Mouse (Mus musculus): Measurements from ENCODE around the gene Hps5.

DNA sequence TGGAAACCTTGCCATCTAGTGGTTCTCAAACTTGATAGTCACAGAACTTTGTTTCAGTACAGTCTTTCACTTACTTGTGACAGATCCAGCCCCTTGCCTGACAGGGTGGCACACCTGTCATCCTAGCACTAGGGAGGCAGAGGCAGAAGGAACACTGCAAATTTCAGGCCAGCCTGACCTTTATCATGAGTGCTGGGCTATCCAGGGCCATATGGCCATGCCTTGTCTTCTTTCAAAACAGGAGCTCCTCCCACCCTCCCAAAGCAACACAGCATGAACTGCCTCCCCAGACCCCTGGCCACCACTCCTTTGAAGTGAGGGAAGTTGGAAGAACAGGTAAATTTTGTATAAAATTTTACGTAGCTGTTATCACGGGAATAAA, 31.9 kb upstream of the Hps5 start:
- no peak for TF ChIP-seq TAL1 (IDR thresholded peaks at IDR 0.05; ENCODE audit: low read length)
- no peak for TF ChIP-seq GATA1 (IDR thresholded peaks at IDR 0.05; ENCODE audit: low read length)
